Mouse (Mus musculus) ES-E14 (cell line): ENCODE results near the gene Rfesd. TPM values are rescaled to one million over a fixed set of nuclear protein-coding genes. Genes with fewer than 3 reads are reported as not detected.

Experiments used
- DNase-seq: peaks from one replicate; pipeline ENCODE4 v3.0.0-alpha.2; 2013; ENCODE audit warnings: low read depth, low spot score
- H3K27ac ChIP-seq: 2 replicates; pipeline ENCODE4 v1.5.1; 2012; ENCODE audit warnings: low read depth, mild to moderate bottlenecking, low read length, moderate library complexity, mixed read lengths; ENCODE audit not compliant: poor library complexity, insufficient read depth, severe bottlenecking
- H3K36me3 ChIP-seq: 2 replicates; pipeline ENCODE4 v1.6.1; 2012; ENCODE audit warnings: mild to moderate bottlenecking, low read length, moderate library complexity, mixed read lengths; ENCODE audit not compliant: control insufficient read depth, poor library complexity, insufficient read depth, severe bottlenecking
- H3K4me1 ChIP-seq, 2 experiments: fragments of 150-350 bp in 1 of 2; sonication (generic) in 1 of 2; 2 replicates each; pipeline ENCODE4 v1.6.1; 2012; ENCODE audit warnings: low read length in 2 of 2, mild to moderate bottlenecking in 1 of 2, mixed read lengths in 1 of 2; ENCODE audit not compliant: control insufficient read depth in 2 of 2, insufficient read depth in 2 of 2, poor library complexity in 1 of 2
- H3K4me3 ChIP-seq, 2 experiments: fragments of 150-350 bp in 1 of 2; sonication (generic) in 1 of 2; 2 replicates each; pipeline ENCODE4 v1.5.1; 2012; ENCODE audit warnings: low read length in 2 of 2, low read depth in 1 of 2, mild to moderate bottlenecking in 1 of 2, mixed read lengths in 1 of 2; ENCODE audit not compliant: insufficient read depth in 1 of 2, poor library complexity in 1 of 2, severe bottlenecking in 1 of 2
- H3K9ac ChIP-seq: 2 replicates; pipeline ENCODE4 v1.6.1; 2012; ENCODE audit warnings: low read depth, mild to moderate bottlenecking, low read length, mixed read lengths; ENCODE audit not compliant: poor library complexity, insufficient read depth, severe bottlenecking
- H3K9me3 ChIP-seq: fragments of 150-350 bp; sonication (generic); 2 replicates; pipeline ENCODE4 v1.6.1; 2012; ENCODE audit warnings: low read depth, mild to moderate bottlenecking, low read length; ENCODE audit not compliant: control insufficient read depth, insufficient read depth
- CHD2 ChIP-seq: IDR thresholded peaks from 2 replicates; pipeline ENCODE4 v1.6.1; 2014; ENCODE audit warnings: mild to moderate bottlenecking, low read depth, low read length, inconsistent platforms
- HCFC1 ChIP-seq: IDR thresholded peaks from 2 replicates; pipeline ENCODE4 v1.6.1; 2012; ENCODE audit warnings: low read length, inconsistent platforms, borderline replicate concordance; ENCODE audit not compliant: insufficient read depth
- MAFK ChIP-seq: IDR thresholded peaks from 2 replicates; pipeline ENCODE4 v1.6.1; 2014; ENCODE audit warnings: mild to moderate bottlenecking, low read depth, low read length, inconsistent platforms; ENCODE audit not compliant: insufficient read depth
- ZC3H11A ChIP-seq: IDR thresholded peaks from 2 replicates; pipeline ENCODE4 v1.6.1; 2012; ENCODE audit warnings: low read depth, mild to moderate bottlenecking, inconsistent platforms, low read length, borderline replicate concordance
- ZNF384 ChIP-seq: IDR thresholded peaks from 2 replicates; pipeline ENCODE4 v1.6.1; 2012; ENCODE audit warnings: low read depth, low read length, inconsistent platforms
- in situ Hi-C, 2 experiments: fragments of 600-800 bp; cut with MboI; formaldehyde crosslinking; loops; one replicate each; pipeline ENCODE4 v1.15.1; 2025; ENCODE audit warnings: low sequenced_read_pairs in 2 of 2, inconsistent platforms in 1 of 2; ENCODE audit not compliant: unreplicated experiment in 2 of 2
- total RNA-seq: library from RNA; depleted of rRNA; stranded (reverse); fragments of 300-350 nt; gene quantifications from 2 replicates; pipeline ENCODE4 v1.2.3, GENCODE M21; 2012

Gene Rfesd
- total RNA-seq, 1 experiment: 8.9 TPM

GRCm38 (mm10) chr13:75992169-75993028 is 26.1 kb downstream of the Rfesd start:
- in situ Hi-C loops: no loop called here
- no peaks in the 10 kb centered on the region for H3K9me3 ChIP-seq
- no peaks in the 10 kb centered on the region for H3K36me3 ChIP-seq
- no peak overlapping the region for H3K9ac ChIP-seq
- TF ChIP-seq MAFK (no peak), ZNF384 (no peak), CHD2 (no peak), HCFC1 (no peak), ZC3H11A (no peak)
- no peak overlapping the region for H3K27ac ChIP-seq
- no peak for DNase-seq
- H3K4me1 ChIP-seq: no peaks in the 10 kb centered on the region
- H3K4me3 ChIP-seq: no peak overlapping the region

DNA sequence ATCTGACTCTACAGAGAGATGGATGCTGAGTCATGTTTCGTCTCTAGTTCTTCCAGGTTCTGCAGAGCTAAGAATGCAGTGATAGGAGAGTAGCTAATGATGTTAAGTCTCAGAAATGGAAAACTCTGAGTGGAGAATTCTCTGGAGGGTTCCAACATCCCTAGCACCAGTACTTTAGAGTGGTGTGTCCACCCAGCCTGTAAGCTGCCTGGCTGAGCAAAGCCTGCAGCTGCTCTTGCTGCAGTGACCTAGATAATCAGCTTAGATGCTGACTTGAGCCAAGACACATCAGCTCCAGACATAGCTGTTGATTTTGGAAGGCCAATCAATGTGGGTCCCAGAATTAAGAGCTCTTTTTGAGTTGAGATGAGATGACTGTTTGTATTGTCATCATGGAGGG is 30.4 kb downstream of the Rfesd start:
- no peak for TF ChIP-seq HCFC1
- TF ChIP-seq CHD2: no peak
- TF ChIP-seq MAFK: no peak
- no peak for TF ChIP-seq ZNF384
- no peak for TF ChIP-seq ZC3H11A
- Histone ChIP-seq H3K27ac (no peak overlapping the region), H3K9me3 (no peaks in the 10 kb centered on the region), H3K4me1 (no peaks in the 10 kb centered on the region), H3K4me3 (no peak overlapping the region), H3K36me3 (no peaks in the 10 kb centered on the region), H3K9ac (no peak overlapping the region)
- in situ Hi-C loops: no loop called here
- DNase-seq: no peak

- H3K9me3 ChIP-seq: no peaks in the 10 kb centered on the region
- no peak for DNase-seq
- TF ChIP-seq MAFK: no peak
- no peak for TF ChIP-seq ZNF384
- TF ChIP-seq ZC3H11A: no peak
- no peak for TF ChIP-seq CHD2
- TF ChIP-seq HCFC1: no peak
Measured at GRCm38 (mm10) chr13:75981901-75982300, 36.6 kb downstream of the Rfesd start.

GRCm38 (mm10) chr13:75976649-75977048 is 41.9 kb downstream of the Rfesd start:
- no peak overlapping the region for H3K4me3 ChIP-seq
- H3K27ac ChIP-seq: no peak overlapping the region
- in situ Hi-C loops: no loop called here
- TF ChIP-seq CHD2: no peak
- no peak for TF ChIP-seq MAFK
- no peak for TF ChIP-seq HCFC1
- no peak for TF ChIP-seq ZNF384
- no peak for TF ChIP-seq ZC3H11A
- H3K9me3 ChIP-seq: no peaks in the 10 kb centered on the region
- H3K9ac ChIP-seq: no peak overlapping the region
- no peak for DNase-seq
- H3K4me1 ChIP-seq: no peaks in the 10 kb centered on the region
- no peaks in the 10 kb centered on the region for H3K36me3 ChIP-seq

More at GRCm38 (mm10) chr13:75981901-75982300, 36.6 kb downstream of the Rfesd start:
- H3K9ac ChIP-seq: no peak overlapping the region
- no peak overlapping the region for H3K27ac ChIP-seq
- H3K4me3 ChIP-seq: no peak overlapping the region
- no peaks in the 10 kb centered on the region for H3K36me3 ChIP-seq
- in situ Hi-C loops: no loop called here
- no peaks in the 10 kb centered on the region for H3K4me1 ChIP-seq

DNA sequence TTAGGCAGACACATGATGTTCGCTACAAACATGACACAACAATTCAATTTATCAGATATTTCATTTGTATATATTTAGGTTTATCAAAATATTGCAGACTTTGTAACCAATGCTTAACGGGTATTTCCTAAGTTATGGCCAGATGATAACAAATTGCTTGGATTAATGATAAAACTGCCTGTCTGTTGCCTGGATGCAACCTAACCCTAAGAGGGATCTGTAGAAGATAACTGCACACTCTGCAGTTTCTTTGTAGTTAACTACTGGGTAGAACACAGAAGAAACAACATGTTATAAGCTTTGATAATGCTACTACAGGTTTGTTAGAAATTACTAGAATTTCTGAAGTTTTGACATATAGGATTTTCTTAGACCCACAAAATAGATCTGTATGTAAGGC is 42.3 kb downstream of the Rfesd start:
- Histone ChIP-seq H3K4me1 (no peaks in the 10 kb centered on the region), H3K9me3 (no peaks in the 10 kb centered on the region), H3K9ac (no peak overlapping the region), H3K27ac (no peak overlapping the region), H3K4me3 (no peak overlapping the region), H3K36me3 (no peaks in the 10 kb centered on the region)
- in situ Hi-C loops: no loop called here
- no peak for TF ChIP-seq ZC3H11A
- no peak for TF ChIP-seq MAFK
- TF ChIP-seq CHD2: no peak
- no peak for TF ChIP-seq ZNF384
- TF ChIP-seq HCFC1: no peak
- DNase-seq: no peak
